ENCODE assay signal across 15 mouse cellular contexts in genomic region chr9:90035168-90035567, GRCm38 (mm10).
"Had no signal": no experiment of that assay in that cellular context is flagged by ENCODE, and none has a peak within 500 bp of the region (broad histone marks: within the 10 kb centered on the region; RNA-seq: fewer than 3 reads in every experiment).

No protein-coding gene starts in this region.

- H3K27me3 ChIP-seq: neural tube, embryonic 15.5 days; stomach, embryonic 15.5 days had no signal

- DNase-seq: retina, postnatal 1 day; right cerebral cortex, adult 18-20 months; right cerebral cortex, postnatal 14 days; right cerebral cortex, postnatal 25 days; right cerebral cortex, postnatal 4 days; spleen, adult 18-20 months; thymus, adult 18-20 months; thymus, adult 2 months; thymus, postnatal 14 days; thymus, postnatal 25 days; thymus, postnatal 36 days; thymus, postnatal 4 days had no signal

- H3K9me3 ChIP-seq: neural tube, embryonic 15.5 days; stomach, embryonic 15.5 days had no signal

- H3K4me3 ChIP-seq: neural tube, embryonic 15.5 days; stomach, embryonic 15.5 days had no signal

- H3K27ac ChIP-seq: neural tube, embryonic 15.5 days; stomach, embryonic 15.5 days; stomach, postnatal 0 days had no signal

- H3K36me3 ChIP-seq: neural tube, embryonic 15.5 days; stomach, embryonic 15.5 days had no signal

- H3K9ac ChIP-seq: neural tube, embryonic 15.5 days; stomach, embryonic 15.5 days had no signal

- H3K4me2 ChIP-seq: neural tube, embryonic 15.5 days; stomach, embryonic 15.5 days had no signal

- H3K4me1 ChIP-seq: neural tube, embryonic 15.5 days; stomach, embryonic 15.5 days had no signal
